Mouse (Mus musculus): ENCODE results near the gene Hectd3. TPM values are rescaled to one million over a fixed set of nuclear protein-coding genes. Genes with fewer than 3 reads are reported as not detected.

Hectd3 gene
- polyA plus RNA-seq (2015; fragmentation: Nextera tagmentation; extraction: Ambion mirVana), result 7.8 and 7.9 TPM in 2 replicates

DNA sequence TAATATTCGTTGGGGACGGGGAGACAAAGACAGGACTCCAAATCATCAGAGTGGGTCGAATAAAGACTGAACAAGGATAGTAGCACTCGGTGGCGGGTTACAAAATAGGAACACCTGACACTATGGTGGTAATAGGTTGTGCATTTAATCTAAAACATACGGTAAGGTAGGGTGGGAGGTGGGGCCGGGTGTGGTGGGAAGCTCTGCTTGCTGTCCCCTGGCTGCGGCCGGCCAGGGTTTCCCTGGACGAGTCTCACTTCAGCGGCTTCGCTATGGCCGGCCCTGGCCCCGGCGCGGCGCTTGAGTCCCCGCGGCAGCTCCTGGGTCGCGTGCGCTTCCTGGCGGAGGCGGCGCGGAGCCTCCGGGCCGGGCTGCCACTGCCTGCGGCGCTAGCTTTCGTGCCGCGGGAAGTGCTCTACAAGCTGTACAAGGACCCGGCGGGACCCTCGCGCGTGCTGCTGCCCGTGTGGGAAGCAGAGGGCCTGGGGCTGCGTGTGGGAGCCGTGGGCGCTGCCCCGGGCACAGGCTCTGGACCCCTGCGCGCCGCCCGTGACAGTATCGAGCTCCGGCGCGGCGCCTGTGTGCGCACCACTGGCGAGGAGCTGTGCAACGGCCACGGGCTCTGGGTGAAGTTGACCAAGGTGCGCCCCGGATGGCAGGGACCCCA is at the start of gene Hectd3:
Hectd3 (plus strand) TSS at position 187 of the 667 bp plus-strand sequence.
- ATAC-seq (ENCODE audit: low read depth) (peak; percentile 64), DNase-seq (peak; percentile 68)
- Histone ChIP-seq H3K36me3 (peaks cover 53% of the 10 kb centered on the region), H3K27ac (peak within 1 kb of the TSS; percentile 99), H3K9me3 (replicated peaks) (no peaks in the 10 kb centered on the region), H3K27me3 (no peaks in the 10 kb centered on the region), H3K9ac (peak within 1 kb of the TSS; percentile 97), H3K4me3 (replicated peaks) (peak within 1 kb of the TSS; percentile 99), H3K4me1 (replicated peaks) (peaks cover 55% of the 10 kb centered on the region), H3K4me2 (peak within 1 kb of the TSS; percentile 92)
- under 1% methylated on average over 57 of the region's 58 CpGs for WGBS (ENCODE audit: insufficient replicate concordance)

DNA sequence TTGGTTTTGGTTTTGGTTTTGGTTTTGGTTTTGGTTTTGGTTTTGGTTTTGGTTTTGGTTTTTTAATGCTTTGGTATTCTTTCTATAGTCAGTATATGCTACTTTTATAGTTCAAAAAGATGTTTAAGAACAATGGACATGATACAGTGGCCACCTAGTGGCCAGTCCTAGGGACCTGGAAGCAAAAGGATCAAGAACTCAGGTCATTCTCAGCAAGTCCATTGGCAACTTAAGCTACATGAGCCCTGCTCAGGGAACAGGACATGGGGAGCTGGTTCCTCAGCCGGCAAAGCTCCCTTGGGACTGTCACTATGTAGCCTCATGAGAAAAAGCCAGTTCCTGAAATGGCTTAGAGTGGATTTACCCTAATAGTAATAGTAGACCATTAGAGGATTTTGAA is 43.5 kb upstream of the Hectd3 start:
- Histone ChIP-seq H3K36me3 (no peaks in the 10 kb centered on the region), H3K27ac (no peak overlapping the region), H3K4me3 (replicated peaks) (no peak overlapping the region), H3K9me3 (replicated peaks) (no peaks in the 10 kb centered on the region), H3K4me2 (no peak overlapping the region), H3K4me1 (replicated peaks) (no peaks in the 10 kb centered on the region), H3K27me3 (no peaks in the 10 kb centered on the region), H3K9ac (no peak overlapping the region)
- ATAC-seq (ENCODE audit: low read depth), result no peak
- no peak for DNase-seq
- 29% methylated on average over 1 of the region's 1 CpGs for WGBS (ENCODE audit: insufficient replicate concordance)

DNA sequence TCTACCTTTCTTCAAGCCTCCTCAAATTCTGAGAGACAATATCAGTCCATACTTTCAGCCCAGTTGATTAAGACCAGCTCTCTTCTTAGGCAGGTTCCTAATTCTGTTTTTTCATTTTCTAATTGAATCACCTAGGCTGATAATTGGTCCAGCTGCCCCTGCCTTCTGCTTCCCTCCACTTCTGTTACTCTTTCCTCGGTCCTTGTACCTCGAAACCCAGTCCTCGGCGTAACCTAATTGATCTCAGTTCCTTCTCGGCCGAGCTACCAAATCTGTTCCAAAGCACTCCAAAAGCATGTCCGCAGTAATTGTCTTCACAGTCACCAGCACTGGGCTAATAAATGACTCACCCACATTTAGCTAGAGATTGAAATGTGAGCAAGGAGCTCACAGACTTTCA is 40.2 kb upstream of the Hectd3 start:
- H3K27me3 ChIP-seq, result no peaks in the 10 kb centered on the region
- no peaks in the 10 kb centered on the region for H3K9me3 ChIP-seq (replicated peaks)
- H3K9ac ChIP-seq, result no peak overlapping the region
- DNase-seq (no peak), ATAC-seq (ENCODE audit: low read depth) (no peak)
- H3K4me1 ChIP-seq (replicated peaks), result no peaks in the 10 kb centered on the region
- WGBS (ENCODE audit: insufficient replicate concordance), result 72% methylated on average over 7 of the region's 7 CpGs
- H3K4me2 ChIP-seq, result no peak overlapping the region
- H3K4me3 ChIP-seq (replicated peaks), result no peak overlapping the region
- no peak overlapping the region for H3K27ac ChIP-seq
- no peaks in the 10 kb centered on the region for H3K36me3 ChIP-seq

DNA sequence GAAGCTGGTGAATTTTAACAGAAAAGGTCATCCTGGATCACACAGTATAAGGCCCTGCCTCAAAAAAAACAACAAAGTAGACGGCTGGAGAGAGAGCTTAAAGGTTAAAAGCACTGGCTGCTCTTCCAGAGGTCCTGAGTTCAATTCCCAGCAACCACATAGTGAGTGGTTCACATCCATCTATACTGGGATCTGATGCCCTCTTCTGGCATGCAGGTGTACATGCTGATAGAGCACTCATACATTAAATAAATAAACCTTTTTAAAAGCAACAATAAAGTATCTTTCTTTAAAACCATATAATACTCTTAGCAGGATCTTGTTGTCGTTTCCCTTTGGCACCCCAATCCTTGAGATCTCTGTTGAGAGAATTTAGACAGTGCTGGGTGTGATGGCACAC is 18.6 kb upstream of the Hectd3 start:
- Histone ChIP-seq H3K9me3 (replicated peaks) (no peaks in the 10 kb centered on the region), H3K4me2 (no peak overlapping the region), H3K4me3 (replicated peaks) (no peak overlapping the region), H3K4me1 (replicated peaks) (no peaks in the 10 kb centered on the region), H3K9ac (no peak overlapping the region), H3K36me3 (no peaks in the 10 kb centered on the region), H3K27me3 (no peaks in the 10 kb centered on the region), H3K27ac (no peak overlapping the region)
- no peak for ATAC-seq (ENCODE audit: low read depth)
- no peak for DNase-seq
- 36% methylated on average over 2 of the region's 2 CpGs for WGBS (ENCODE audit: insufficient replicate concordance)

DNA sequence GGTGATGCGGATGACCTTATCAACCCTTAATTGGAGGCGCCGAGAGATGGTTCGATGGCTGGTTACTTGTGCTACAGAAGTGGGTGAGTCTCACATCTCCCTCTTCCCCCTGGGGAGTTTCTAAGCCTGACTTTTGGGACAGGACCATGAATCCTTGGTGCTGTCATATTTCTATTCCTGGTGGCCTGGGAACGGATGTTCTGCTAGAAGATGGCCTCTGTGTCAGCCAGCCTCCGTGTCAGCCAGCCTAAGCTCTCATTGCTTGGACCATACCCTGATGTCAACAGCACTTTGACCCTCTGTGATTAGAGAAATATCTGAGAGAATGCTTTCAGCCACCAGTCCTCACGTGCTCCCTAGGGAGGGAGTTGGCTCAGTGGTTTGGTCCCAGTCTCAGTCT is 9.4 kb upstream of the Hectd3 start:
- WGBS (ENCODE audit: insufficient replicate concordance), result 79% methylated on average over 7 of the region's 7 CpGs
- DNase-seq (no peak), ATAC-seq (ENCODE audit: low read depth) (no peak)
- no peaks in the 10 kb centered on the region for H3K9me3 ChIP-seq (replicated peaks)
- H3K27me3 ChIP-seq, result no peaks in the 10 kb centered on the region
- peaks cover 25% of the 10 kb centered on the region for H3K36me3 ChIP-seq
- no peak overlapping the region for H3K4me3 ChIP-seq (replicated peaks)
- no peak overlapping the region for H3K4me2 ChIP-seq
- H3K4me1 ChIP-seq (replicated peaks), result peaks cover 12% of the 10 kb centered on the region
- no peak overlapping the region for H3K27ac ChIP-seq
- no peak overlapping the region for H3K9ac ChIP-seq

DNA sequence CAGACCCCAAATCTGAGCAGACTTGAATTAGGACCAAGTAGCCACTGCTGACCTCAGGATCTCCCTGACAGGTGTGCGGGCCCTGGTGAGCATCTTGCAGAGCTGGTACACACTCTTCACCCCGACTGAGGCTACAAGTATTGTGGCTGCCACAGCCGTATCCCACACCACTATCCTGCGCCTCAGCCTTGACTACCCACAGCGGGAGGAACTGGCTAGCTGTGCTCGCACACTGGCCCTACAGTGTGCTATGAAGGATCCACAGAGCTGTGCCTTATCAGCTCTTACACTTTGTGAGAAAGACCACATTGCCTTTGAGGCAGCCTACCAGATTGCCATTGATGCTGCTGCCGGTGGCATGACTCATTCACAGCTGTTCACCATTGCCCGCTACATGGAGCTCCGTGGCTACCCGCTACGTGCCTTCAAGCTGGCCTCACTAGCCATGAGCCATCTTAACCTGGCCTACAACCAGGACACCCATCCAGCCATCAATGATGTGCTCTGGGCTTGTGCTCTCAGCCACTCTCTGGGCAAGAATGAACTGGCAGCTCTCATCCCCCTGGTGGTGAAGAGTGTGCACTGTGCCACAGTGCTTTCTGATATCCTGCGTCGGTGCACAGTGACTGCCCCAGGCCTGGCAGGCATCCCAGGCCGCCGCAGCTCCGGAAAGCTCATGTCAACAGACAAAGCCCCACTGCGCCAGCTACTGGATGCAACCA is 8.6 kb upstream of the Hectd3 start:
- Histone ChIP-seq H3K9ac (no peak overlapping the region), H3K9me3 (replicated peaks) (no peaks in the 10 kb centered on the region), H3K27ac (no peak overlapping the region), H3K4me3 (replicated peaks) (no peak overlapping the region), H3K36me3 (peaks cover 34% of the 10 kb centered on the region), H3K4me1 (replicated peaks) (peaks cover 21% of the 10 kb centered on the region), H3K27me3 (no peaks in the 10 kb centered on the region), H3K4me2 (no peak overlapping the region)
- DNase-seq (peak; percentile 37), ATAC-seq (ENCODE audit: low read depth) (peak; percentile 68)
- 63% methylated on average over 17 of the region's 17 CpGs for WGBS (ENCODE audit: insufficient replicate concordance)

DNA sequence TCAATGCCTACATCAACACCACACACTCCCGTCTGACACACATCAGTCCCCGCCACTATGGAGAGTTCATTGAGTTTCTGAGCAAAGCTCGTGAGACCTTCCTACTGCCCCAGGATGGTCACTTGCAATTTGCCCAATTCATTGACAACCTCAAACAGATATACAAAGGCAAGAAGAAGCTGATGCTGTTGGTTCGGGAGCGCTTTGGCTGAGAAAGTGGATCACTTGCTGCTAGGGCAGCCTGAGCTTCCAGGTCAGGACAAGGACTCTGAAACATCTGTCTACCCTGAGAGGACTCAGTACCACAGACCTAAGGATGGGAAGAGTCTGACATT is 8.0 kb upstream of the Hectd3 start:
- Histone ChIP-seq H3K4me1 (replicated peaks) (peaks cover 26% of the 10 kb centered on the region), H3K27ac (no peak overlapping the region), H3K27me3 (no peaks in the 10 kb centered on the region), H3K9me3 (replicated peaks) (no peaks in the 10 kb centered on the region), H3K9ac (no peak overlapping the region), H3K36me3 (peaks cover 39% of the 10 kb centered on the region), H3K4me2 (no peak overlapping the region), H3K4me3 (replicated peaks) (no peak overlapping the region)
- no peak for ATAC-seq (ENCODE audit: low read depth)
- no peak for DNase-seq
- WGBS (ENCODE audit: insufficient replicate concordance), result 74% methylated on average over 5 of the region's 5 CpGs

DNA sequence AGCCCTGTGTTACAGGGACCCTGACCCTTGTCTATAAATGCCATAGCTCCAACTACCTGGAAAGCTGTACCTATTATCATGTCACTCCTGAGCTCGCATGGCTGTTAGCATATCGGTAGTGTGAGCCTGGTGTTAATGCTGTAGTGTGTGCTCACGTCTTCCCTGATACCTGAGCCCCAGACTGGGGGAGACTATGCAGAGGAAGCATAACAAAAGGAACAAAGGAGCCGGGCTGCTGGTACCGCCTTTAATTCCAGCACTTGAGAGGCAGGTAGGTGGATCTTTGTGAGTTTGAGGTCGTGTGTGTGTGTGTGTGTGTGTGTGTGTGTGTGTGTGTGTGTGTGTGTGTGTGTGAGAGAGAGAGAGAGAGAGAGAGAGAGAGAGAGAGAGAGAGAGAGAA is 5.4 kb upstream of the Hectd3 start:
- peaks cover 41% of the 10 kb centered on the region for H3K4me1 ChIP-seq (replicated peaks)
- no peaks in the 10 kb centered on the region for H3K9me3 ChIP-seq (replicated peaks)
- WGBS (ENCODE audit: insufficient replicate concordance), result 83% methylated on average over 6 of the region's 6 CpGs
- H3K4me3 ChIP-seq (replicated peaks), result no peak overlapping the region
- H3K27me3 ChIP-seq, result no peaks in the 10 kb centered on the region
- no peak for DNase-seq
- no peak for ATAC-seq (ENCODE audit: low read depth)
- H3K9ac ChIP-seq, result no peak overlapping the region
- no peak overlapping the region for H3K27ac ChIP-seq
- H3K36me3 ChIP-seq, result peaks cover 51% of the 10 kb centered on the region
- no peak overlapping the region for H3K4me2 ChIP-seq

DNA sequence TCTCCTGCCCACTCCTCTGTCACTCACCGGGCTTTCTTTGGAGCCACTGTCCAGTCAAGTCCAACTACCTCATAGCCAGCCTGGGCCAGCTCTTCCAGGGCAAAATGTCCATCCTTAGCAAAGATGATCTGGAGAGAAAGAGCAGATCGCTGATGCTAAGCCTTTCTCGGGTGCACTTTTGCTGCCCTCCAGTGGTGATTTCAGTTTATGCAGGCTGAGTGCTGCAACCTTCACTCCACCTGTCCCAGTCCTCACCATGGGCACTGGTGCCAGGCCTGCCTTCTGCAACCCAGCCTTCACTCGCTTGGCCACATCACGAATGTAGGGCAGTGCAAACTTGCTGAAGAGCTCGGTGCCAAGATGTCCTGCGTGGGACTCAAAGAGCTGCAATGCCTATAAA is 3.8 kb upstream of the Hectd3 start:
- peak; percentile 69 for DNase-seq
- Histone ChIP-seq H3K4me2 (peak overlapping the region; percentile 87), H3K4me1 (replicated peaks) (peaks cover 53% of the 10 kb centered on the region), H3K9ac (peak overlapping the region; percentile 97), H3K27me3 (no peaks in the 10 kb centered on the region), H3K36me3 (peaks cover 51% of the 10 kb centered on the region), H3K27ac (peak overlapping the region; percentile 99), H3K9me3 (replicated peaks) (no peaks in the 10 kb centered on the region), H3K4me3 (replicated peaks) (peak overlapping the region; percentile 90)
- no peak for ATAC-seq (ENCODE audit: low read depth)
- 16% methylated on average over 7 of the region's 7 CpGs for WGBS (ENCODE audit: insufficient replicate concordance)

DNA sequence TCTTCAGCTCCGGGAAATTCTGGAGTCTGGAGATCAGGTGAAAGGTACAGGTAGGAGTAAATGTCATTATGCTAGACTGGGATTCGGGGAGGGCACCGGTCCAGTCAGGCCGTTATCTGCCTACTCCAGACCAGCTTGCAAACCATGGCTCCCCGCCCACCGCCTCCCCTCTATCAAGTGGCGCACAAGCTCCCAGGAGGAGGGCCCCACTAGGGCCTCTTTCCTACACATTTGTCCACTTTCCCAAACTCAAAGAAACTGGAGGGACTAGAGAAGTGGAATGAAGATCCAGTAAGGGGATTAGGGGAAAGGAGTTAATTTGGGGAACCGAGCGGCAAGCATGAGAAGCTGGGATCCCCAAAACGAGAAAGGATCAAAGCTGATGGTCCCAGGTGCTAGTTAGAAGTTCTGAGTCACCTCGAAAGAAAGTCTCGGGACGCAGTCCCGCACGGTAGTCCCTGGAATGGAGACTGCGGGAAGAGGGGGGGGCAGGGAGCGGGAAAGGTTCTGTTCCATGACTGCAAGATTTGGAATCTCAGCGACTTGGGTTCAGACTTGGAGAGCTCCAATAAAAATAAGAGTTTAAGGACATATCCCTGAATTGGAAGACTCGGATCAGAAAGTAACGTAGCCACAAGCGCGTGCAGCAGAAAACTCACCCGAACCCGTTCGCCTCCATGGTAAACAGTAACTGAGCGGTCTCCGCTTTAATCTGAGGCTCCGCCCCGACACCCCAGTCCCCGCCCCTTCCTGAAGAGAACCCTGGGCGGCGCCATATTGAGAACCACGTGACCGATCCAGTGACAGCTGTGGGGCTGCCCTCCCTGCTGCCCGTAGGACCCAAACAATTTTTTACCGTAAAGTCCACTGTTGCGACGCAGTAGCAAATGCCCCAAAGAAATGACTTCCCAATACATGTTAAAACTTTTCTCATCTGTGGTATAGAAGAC is 1.2 kb upstream of the Hectd3 start, which contains the start of gene Urod:
Urod (minus strand) TSS at position 742 of the 950 bp plus-strand sequence.
- peak; percentile 91 for ATAC-seq (ENCODE audit: low read depth)
- peak; percentile 94 for DNase-seq
- WGBS (ENCODE audit: insufficient replicate concordance), result under 1% methylated on average over 38 of the region's 38 CpGs
- Histone ChIP-seq H3K9me3 (replicated peaks) (no peaks in the 10 kb centered on the region), H3K4me1 (replicated peaks) (peaks cover 57% of the 10 kb centered on the region), H3K9ac (peak within 1 kb of the TSS; percentile 97), H3K36me3 (peaks cover 52% of the 10 kb centered on the region), H3K27me3 (no peaks in the 10 kb centered on the region), H3K4me3 (replicated peaks) (peak within 1 kb of the TSS; percentile 99), H3K4me2 (peak within 1 kb of the TSS; percentile 92), H3K27ac (peak within 1 kb of the TSS; percentile 99)

DNA sequence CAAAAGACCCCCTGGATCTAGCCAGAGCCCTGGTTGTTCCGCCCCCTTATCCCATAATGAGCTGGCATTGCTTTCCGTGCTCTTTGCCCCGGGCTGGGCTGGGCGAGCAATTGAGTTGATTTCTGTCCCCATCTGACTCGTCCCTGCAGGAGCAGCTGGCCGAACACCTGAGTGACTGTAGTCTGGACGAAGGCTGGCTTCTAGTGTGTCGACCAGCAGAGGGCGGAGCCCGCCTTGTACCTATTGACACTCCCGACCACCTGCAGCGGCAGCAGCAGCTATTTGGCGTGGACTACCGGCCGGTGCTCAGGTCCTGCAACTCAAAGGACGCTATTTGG is 650 bp downstream of the Hectd3 start:
- DNase-seq, result peak; percentile 53
- H3K4me1 ChIP-seq (replicated peaks), result peaks cover 50% of the 10 kb centered on the region
- under 1% methylated on average over 16 of the region's 16 CpGs for WGBS (ENCODE audit: insufficient replicate concordance)
- peak overlapping the region; percentile 96 for H3K9ac ChIP-seq
- H3K36me3 ChIP-seq, result peaks cover 53% of the 10 kb centered on the region
- H3K4me2 ChIP-seq, result peak overlapping the region; percentile 92
- H3K27me3 ChIP-seq, result no peaks in the 10 kb centered on the region
- H3K9me3 ChIP-seq (replicated peaks), result no peaks in the 10 kb centered on the region
- no peak for ATAC-seq (ENCODE audit: low read depth)
- peak overlapping the region; percentile 89 for H3K27ac ChIP-seq
- H3K4me3 ChIP-seq (replicated peaks), result peak overlapping the region; percentile 99
